Mouse (Mus musculus): ENCODE data around the gene Inip.

Gene Inip

DNA sequence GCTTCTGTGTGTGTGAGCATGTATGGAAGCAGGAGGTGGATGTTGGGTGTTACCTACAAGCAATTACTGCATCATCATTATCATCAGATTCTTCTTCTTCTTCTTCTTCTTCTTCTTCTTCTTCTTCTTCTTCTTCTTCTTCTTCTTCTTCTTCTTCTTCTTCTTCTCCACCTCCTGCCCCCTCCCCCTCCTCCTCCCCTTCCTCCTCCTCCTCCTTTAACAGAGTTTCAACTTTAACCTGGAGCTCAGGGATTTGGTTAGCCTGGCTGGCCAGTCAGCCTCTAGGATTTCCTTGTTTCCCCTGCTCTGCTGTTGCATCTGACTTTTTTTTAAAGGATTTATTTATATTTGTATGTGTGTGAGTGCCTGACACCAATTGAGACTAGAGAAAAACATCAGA lies at the start of gene Inip:
Inip (minus strand) TSS at position 101 of the 400 bp plus-strand sequence.
- DNase-seq, result no peak

DNA sequence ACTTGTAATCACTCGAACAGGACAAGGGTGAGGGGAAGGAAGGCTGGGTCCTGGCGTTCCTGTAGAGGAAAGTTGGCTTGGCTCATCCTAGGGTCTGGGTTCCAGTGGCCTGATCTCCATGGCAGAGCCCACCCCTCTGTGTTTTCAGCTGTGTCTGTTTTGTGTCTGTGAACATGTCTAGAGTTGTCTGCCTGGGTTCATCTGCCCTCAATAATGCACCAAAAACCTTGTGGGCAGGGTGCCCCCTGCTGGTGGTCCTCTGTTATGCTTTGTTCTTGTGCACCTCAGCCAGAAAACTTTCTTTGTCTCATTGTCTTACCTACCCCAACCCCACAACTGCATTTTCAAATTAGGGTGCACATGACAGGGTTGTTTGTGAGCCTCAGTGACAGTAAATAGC lies 48.8 kb upstream of the Inip start:
- peak; percentile 88 to 89 for DNase-seq

DNA sequence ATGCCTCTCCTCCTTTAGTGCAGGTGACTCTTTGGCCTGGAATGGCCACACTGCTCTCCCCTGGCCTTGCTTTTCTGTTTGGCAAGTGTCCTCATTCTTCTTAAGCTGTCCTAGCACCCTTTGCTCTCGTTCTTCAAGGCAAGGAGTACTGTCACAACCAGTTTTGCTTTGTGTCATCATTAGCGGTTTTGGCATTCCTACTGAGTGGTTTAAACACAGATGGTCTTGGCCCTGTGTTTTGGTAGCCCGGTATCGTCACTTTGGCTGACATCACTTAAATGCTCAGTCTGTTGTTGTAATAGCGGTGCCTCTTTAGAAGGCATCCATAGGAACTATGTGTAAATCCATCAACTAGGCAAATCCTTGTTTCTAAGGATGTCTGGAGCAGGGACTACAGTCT lies 46.1 kb upstream of the Inip start:
- peak in 1 of 2 experiments; percentile 61 for DNase-seq

DNA sequence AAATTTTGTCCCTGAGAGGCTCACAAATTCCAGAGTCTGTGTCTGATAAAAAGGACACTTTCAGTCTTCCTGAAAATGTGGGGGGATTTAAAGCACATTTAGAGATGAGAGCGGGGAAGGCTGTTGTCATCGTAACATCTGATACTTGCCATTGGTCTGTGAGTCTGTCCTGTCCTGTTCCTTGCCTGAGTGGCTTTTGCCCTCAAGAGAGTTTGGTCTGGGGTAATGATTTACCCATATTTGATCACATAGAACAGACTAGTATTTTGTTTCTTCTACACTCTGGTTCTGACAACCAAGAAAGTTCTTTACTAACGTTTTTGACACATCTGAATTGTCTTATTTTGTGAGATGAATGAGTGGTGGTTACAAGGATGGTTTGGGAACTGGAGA lies 43.9 kb upstream of the Inip start:
- DNase-seq, result no peak

DNA sequence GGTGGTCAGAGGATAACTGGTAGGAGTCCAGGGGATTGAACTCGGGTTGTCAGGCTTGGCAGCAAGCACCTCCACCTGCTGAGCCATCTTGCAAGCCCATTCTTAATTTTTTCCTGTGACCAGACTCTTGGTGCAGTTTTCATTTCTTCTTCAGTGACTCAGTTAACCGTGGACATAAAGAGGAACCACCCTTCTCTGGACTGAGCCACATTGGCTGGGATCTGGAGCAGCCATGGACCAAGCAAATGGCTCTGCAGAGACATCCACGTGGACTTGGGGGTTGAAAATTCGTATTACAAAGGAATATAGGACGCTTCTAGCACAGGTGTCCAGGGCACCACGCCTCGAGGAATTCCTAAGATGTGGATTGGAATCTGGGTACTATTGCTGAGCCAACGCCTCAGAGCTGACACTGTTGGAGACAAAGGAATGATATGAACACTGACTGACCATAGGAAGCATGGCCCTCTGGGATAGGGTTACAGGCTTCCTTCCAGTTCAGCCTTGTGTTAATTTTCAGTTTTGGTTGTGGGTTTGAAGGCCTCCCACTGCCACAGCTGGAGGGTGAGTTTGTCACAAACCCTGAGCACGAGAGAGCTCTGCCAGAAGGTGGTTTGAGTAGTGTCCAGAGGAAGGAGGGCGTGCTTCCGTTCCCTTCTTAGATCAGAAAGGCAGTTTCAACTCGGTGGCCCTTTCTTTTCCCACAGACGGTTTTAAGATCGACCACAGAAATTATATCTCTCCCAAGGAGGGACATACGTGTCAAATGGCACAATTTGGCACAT lies 43.3 kb upstream of the Inip start:
- DNase-seq, result no peak

DNA sequence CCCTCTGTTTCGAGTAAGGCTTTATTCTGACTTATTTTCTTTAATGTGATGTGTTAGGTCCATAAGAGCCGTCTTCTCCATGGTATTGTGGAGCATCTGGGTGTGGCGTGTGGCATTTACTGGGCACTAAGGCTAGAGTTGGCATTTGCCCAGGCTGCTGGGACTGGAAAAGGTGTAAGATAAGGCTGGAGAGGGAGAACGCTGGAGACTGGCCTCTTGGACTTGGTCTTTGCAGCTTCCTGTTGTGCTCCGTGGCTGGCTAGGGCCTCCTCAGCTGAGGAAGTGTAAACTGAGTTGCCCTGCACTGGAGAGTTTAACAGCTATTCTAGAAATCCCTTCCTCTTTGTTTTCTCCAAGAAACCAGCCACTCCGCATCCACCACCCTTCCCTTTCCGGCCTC lies 36.3 kb upstream of the Inip start:
- peak; percentile 51 to 55 for DNase-seq

DNA sequence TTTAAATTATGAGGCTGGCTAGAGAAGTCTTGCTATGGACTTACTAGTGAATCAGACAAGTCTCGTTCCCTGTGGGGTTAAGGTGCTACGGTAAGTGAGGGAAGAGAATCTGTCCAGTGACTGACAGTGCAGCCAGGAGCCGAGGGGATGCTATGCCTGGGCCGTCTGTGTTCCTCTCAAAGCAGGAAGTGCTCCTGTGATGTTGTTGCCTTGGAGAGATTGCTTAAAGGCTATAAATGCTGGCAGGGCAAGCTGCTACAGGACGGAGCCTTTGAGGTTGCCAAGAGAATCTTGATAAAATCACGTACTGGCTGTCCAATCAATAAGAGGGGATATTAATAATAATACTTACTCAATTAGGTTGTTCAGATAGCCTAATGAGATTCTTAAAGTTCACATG lies 31.4 kb upstream of the Inip start:
- DNase-seq, result peak in 1 of 2 experiments; percentile 21

DNA sequence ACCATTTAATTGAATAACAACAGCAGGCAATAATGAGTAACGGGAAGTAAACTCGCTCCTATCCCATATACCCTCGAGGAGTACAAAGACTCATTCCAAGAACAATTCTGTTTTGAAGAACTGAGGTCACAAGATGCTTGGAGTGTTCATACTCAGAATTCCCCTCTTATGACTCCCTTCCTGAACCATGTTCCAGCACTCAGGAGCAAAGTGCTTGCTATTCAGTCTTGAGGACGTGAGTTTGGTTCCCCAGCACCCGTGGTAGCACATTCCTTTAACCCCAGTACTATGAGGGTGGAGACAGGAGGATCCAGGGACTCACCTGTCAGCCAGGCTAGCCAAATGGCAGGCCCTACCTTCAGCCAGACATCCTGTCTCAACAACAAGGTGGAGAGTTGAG lies 29.6 kb upstream of the Inip start:
- no peak for DNase-seq

DNA sequence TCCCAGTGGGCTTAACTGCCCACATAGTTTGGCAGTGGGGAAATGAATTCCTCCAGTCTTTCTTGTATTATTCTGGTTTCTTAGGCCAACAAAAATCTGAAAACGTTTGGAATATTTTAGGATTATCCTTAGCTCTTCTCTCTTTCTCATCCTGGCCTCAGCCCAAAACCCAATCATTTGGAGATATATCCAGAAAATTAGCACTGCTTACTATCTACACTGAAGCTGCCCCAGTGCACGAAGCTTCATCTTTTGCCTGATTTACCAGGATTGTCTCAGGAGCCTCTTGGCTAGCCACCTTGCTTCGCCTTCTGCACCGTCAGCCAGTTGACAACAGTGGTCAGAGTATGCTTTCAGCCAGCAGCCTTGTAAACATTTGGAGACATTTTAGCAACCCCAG lies 27.7 kb upstream of the Inip start:
- DNase-seq, result no peak

DNA sequence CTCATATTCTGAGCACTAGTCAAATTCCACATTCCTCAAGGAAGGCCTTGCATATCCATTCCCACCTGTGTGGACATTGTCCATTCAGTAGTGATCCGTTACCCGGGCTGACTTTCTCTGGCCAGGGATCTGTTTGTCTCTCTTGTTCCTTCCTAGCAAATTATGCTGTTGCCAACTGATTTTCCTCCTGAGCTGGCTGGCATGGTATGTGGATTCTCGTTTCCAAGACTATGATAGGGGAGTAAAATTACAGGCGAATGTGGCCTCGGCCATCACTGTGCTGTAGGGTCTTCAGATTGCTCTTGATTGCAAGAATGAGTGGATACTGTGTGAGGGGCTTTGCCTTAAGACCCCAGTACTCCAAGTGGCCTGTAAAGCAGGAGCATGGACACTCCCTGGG lies 25.0 kb upstream of the Inip start:
- peak; percentile 84 to 91 for DNase-seq

DNA sequence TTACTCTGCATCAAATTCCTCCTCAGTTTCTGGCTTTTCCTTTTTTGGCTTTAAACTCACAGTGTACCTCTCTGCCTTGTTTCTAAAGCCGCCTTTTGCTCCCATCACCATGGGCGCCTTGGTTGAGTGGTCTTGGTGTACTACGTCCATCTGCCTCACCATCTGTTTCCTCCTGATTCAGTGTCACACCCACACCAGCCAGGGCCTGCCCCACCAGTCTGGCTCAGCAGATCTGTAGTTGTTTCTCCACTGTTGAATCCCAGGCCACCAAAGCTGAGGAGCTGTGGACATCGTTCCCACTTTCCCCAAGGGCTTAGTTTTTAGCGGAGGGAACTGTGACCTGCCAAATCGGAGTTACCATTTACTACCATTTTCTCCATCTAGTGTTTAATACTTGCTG lies 24.2 kb upstream of the Inip start:
- DNase-seq, result peak; percentile 87 to 93

DNA sequence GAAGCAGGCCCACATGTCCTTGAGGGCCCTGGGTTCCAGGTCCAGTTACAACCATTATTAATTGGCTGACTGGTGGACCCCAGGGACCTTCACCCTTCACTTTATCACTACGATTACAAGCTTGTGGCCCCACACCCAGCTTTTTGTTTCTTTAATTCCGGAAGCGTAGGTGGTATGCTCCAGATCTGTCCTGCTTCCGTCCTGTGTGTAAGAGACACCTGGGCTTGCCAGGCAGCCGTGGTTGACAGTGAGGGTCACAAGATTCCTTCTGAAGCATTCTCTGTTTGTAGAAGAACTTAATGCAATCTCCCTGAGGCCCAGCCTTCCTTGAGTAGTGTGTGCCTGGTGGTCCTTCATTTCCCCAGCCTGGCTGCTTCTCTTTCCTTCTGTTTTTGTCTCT lies 23.5 kb upstream of the Inip start:
- DNase-seq, result no peak

DNA sequence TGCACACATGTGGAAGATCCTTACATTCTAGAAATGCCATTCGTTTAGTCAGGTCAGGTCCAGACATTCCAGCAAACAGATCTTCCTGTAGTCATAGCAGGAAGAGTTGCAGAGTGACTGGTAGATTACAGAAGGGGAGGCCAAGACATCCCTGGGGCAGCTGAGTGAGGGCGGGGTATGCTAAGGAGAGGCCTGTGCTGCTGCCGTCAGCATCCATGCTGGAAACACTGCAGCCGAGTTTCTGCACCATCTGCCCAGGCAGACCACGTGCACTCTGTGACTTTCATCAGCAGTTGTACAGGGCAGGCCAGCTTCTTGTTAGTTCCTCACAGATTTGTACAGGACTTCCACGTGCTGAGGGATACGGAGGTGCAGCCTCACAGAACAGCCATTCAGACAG lies 22.1 kb upstream of the Inip start:
- DNase-seq, result peak; percentile 69 to 73

DNA sequence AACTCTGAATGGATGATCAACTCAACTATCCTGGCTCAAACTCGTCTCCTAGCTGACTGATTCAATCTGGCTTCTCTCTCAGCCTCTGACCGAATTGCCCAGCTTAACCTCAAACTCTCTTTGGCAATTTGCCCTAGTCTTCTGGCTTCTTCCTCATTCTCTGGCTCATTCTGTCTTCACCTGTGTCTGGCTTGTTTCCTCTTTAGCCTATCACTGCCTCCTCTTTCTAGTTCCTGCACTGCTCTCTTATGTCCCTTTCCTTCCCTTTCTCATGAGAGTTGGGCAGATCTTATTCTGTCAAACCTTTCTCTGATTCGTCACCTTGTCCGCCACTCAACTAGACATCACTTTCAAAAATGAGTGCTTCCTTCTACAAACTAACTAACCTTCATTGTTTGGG lies 20.7 kb upstream of the Inip start:
- no peak for DNase-seq

DNA sequence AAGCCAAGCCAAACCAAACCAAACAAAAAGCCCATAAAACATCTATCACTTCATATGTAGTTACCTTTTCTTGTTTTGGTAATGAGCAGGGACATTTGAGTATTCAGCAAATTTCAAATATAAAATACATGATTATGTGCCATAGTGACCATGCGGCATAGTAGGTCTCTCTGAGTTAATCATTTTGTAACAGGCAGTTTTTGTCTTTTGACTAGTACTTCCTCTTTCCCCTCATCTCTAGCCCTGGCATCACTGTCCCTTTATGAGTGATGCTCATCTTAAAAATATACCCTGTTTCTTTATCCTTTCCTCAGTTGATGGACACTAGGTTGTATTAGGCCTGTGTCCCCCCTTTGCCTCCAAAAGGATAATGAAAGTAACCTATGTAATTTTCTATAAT lies 20.1 kb upstream of the Inip start:
- no peak for DNase-seq

DNA sequence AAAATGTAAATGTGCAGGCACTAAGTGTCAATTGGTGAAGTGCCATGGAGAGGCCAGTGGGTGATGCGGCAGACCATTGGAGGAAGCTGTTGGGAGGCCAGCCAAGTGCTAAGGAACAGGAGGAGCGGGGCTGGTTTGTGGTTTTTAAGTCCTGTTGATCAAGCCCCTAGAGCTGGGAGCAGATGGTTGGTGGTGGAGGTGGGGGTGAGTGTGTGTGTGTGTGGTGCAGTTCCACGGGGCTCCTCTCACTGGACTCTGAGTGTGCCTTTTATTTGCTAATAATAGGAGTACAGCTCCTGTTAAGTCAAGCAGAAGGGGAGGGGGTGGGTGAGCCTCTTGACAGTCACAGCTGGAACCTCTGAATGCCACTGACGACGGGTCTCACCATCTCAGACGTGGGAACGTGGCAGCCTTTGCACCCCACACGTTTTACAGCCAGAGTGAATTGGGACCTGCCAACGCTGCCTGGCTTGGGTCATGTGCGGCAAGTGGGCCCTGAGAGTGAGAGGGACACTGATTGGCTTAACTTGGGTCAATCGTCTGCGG lies 18.2 kb upstream of the Inip start:
- DNase-seq, result peak; percentile 73 to 85

DNA sequence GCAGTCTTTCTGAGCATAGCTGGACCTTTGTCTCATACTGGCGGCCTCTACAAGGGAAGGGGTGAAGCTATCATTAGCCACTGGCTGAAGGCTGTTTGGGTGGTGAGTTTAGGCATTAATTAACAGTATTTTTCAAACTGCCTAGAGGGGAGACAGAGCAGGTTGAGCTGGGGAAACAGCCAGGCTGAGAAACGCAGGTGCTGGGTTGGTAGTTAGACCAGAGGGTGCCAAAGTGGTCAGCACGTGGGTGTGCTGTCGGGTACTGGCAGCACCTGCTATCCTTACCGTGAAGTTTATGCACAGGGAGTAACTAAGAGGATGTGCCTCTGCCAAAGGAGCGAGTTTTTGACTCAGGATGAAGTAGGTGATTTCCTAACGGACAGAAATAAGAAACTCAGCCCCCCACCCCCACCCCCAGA lies 17.7 kb upstream of the Inip start:
- peak; percentile 50 to 66 for DNase-seq

DNA sequence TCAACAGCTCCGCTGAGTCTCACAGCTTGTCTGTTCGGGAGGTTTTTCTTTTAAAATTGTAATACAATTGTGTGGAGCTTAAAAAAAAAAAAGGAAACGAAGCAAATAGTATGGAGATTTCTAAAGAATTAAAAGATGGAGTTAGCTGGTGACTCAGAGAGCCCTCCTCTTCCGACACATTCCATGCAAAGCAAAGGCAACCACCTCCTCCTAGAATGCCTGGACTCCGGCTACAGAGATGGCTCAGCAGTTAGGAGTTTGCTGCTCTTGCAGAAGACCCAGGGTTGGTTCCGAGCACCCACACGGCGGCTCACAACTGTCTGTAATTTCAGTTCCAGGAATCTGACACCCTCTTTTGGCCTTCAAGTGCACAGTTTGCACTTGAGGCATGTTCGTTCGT lies 17.1 kb upstream of the Inip start:
- DNase-seq, result no peak

DNA sequence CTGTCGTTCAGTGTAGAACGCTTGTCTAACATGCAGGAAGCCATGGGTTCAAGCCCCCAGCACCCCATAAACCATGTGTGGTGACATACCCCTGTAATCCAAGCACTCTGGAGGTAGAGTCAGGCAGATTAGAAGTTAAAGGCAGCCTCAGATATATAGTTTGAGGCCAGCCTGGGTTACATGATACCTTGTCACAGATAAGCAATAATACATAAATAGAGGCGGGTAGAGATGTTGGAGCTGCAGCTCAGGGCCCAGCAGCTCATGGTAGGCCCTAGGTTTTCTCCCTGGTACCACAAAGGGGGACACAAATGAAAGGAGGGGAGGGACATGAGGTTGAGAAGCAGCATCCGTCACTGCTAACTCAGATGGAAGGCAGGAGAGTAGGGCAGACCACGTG lies 16.4 kb upstream of the Inip start:
- DNase-seq, result no peak

DNA sequence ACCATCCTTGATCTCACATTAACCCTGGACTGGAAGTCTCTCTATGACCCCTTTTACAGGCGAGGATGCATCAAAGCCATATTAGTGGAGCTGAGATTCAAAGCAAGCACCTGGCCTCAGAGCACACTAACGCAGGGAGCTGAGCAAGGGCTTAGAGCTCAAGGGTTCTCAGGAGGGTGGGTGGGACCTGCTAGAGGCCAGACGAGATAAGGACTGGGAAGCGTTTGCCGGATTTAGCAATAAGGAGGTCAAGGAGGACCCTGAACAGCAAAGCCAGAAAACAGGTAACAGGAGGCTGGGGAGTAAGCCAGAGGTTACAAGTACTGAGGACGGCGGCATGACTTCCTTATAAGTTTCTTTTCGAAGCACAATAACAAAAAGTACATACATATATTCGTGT lies 15.1 kb upstream of the Inip start:
- no peak for DNase-seq

DNA sequence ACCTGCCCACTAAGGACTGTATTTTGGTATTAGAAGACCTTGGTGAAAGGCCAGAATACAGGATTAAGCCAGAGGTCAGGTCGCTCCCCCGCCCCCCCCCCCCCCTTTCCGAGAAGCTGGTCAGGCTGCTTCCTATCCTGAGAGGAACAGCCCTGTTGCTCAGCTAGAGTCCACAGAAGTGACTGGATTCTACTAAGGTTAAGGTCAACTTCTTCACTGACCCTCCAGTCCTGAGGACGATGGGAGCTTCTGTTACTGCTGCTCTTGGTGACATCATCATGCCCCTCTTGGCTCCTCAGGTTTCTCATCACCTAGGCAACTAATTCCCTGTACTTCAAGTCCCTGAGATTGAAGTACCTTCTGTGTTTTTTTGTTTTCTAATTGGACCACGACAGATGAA lies 14.6 kb upstream of the Inip start:
- DNase-seq, result no peak

DNA sequence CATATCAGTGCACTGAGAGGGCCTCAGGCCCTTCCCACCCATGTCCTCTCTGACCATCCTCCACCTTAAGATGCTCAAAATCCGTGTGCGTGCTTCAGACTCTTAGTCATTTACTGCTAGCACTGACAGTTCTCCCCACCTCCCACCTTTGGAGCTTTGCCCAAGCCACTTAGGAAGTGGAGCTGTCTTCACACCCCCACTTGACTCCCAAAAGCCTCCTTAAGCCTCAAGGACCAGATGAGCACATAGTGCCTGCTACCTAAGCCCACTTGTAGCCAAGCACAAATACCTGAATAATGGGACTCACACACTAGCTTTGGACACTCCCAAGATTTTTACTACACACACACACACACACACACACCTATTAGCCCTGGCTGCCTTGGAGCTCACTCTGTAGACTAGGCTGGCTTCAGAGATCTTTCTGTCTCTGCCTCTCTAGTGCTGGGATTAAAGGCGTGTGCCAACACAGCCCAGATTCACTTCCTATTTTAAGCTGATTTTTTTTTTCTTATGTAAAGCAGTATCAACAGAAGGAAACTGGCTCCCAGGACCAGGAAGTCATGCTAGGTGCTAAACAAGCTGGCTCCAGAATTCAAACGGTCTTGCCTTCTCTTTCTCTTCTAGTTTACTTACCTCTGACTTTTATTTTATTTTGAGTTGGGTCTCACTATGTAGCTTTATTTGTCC lies 13.9 kb upstream of the Inip start:
- no peak for DNase-seq

DNA sequence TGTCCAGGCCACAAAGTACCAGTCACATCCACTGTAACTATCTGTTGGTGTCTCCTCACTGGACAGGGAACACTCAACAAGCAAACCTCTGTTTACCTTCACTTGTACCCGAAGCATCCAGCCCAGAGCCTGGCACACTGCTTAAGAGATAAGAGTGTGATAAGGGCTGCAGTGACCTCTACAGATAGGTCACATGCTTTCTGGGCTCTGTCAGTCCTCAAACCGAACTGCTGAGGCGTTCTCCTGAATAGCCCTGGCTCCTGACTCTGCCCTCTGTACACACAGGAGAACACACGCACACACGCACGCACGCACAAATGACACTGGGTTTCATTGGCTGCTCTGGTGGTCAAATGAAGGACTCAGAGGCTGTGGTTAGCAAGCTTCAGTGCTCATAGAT lies 12.7 kb upstream of the Inip start:
- DNase-seq, result no peak

DNA sequence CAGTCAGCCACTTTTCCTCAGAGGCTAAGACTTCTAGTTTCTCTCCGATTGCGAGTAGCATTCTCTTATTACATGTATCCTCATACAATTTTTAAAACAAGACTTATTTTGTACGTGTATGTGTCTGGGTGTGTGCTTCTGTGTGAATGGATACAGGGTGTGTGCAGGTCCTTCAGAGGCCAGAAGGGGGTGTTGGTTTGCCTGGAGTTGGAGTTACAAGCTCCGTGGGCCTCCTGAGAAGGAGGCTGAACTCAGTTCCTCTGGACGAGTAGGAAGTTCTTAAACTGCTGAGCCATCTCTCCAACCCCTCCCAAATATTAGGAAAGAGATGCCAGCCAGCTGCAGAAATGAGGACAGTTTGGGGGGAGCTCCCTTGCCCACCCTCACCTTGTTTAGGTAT lies 7.0 kb upstream of the Inip start:
- peak; percentile 45 to 69 for DNase-seq

All from cerebellum, postnatal 14 days (tissue).